Mouse (Mus musculus): ENCODE measurements around the gene Lmln.
"Not testable (repeated sequence)": the region's sequence is repeated elsewhere in the genome, so short reads cannot be mapped to it uniquely, and the experiment has no call there.

- TF ChIP-seq CTCF (IDR thresholded peaks at IDR 0.05; ENCODE audit: control insufficient read depth, insufficient read depth, insufficient replicate concordance, low read depth, low read length): peak; percentile 4; the same call in 1 of the 2 replicates
- not testable (repeated sequence) for TF ChIP-seq POLR2A (IDR thresholded peaks at IDR 0.05; ENCODE audit: control insufficient read depth, low read depth, low read length)
Observed at GRCm38 (mm10) chr16:33166284-33166683, 104.0 kb downstream of the Lmln start.

Measured in testis, adult 2 months (tissue).